Mouse (Mus musculus) ES-E14 (cell line): ENCODE measurements around the gene Dgcr6.

Source experiments
- CHD2 ChIP-seq: IDR thresholded peaks from 2 replicates; pipeline ENCODE4 v1.6.1; 2014; ENCODE audit warnings: mild to moderate bottlenecking, low read depth, low read length, inconsistent platforms
- MAFK ChIP-seq: IDR thresholded peaks from 2 replicates; pipeline ENCODE4 v1.6.1; 2014; ENCODE audit warnings: mild to moderate bottlenecking, low read depth, low read length, inconsistent platforms; ENCODE audit not compliant: insufficient read depth

DNA sequence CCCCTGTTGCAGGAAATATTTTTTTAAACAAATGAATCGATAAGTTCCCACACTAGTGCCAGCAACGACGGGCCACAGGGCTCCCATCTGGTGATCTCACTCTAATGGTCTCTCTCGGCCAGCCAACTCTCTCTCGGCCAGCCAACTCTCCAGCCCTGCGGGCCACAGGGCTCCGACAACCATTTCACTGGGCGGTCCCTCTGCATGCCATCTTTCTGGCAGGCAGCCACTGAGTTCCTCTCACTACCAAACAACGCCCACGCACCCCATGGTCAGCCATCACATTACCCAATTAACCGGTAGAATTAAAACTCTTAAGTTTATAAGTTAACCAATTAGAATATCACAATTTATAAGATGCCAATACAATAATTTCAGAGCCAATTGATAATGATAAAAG, 8.5 kb downstream of the Dgcr6 start:
- no peak for TF ChIP-seq CHD2
- no peak for TF ChIP-seq MAFK
